Mouse (Mus musculus): ENCODE data around the gene Hoxa3. TPM values are rescaled to one million over a fixed set of nuclear protein-coding genes. Genes with fewer than 3 reads are reported as not detected.

Hoxa3 gene
- polyA plus RNA-seq, 1 experiment from 2014 or later = 0.86 TPM

DNA sequence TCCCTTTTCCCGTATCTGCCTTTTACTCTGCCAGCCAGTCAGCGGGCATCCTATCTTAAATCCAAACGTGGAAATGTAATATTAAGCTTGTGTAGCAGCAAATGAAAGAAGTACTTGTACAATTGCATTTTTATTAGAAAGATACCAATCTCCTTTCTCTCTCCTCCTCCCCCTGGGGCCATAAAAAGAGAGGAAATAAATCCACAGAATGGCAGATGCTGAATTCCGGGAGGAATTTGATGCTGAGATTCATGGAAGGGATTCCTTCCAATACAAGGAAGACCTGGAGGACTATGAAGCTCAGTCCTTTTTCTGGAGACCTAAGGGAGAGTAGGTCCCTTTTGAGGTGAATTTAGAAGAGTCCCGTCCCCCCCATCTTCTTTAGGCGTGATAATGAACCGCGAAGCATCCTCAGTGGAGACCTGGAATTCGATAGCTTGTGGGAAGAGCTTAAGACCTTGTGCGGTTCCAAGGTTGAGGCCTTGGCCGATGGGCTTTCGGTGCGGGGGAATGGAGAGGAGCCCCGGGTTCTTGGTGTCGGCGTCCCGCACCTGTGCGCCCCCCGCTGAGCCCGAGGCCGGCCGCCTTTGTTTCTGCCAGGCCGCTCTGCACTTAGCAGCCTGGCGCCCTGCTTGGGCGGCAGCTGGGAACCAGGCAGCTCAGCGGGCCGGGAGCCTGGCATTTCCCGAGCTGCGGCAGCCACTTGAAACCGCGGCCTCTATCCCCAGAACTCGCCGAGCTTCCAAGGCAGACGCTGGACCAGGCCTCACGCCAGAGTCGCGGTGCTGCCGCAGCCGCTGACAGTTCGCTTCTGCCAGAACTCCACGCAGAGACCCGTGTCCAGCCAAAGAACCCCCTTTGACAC lies 44.7 kb downstream of the Hoxa3 start:
- 5% methylated on average over 42 of the region's 42 CpGs for WGBS
- peaks cover 2 to 3% of the 10 kb centered on the region in 2 experiments; a peak in 2 of 4 replicates for H3K4me1 ChIP-seq (ENCODE audit: control insufficient read depth in 2 of 2, insufficient read depth in 2 of 2, low read length in 2 of 2)
- no peak overlapping the region for H3K27ac ChIP-seq (replicated peaks in 1 of 2; ENCODE audit: control insufficient read depth in 1 of 2, insufficient read depth in 1 of 2, low read depth in 2 of 2, low read length in 2 of 2)
- H3K4me3 ChIP-seq (ENCODE audit: control insufficient read depth in 1 of 2, insufficient read depth in 1 of 2, low read depth in 1 of 2, low read length in 2 of 2) = no peak overlapping the region
- ATAC-seq (ENCODE audit: insufficient number of reproducible peaks, insufficient read depth, low FRiP score, low read depth) = no peak
- peak overlapping the region; percentile 54; the same call in 1 of the 2 replicates for H3K9ac ChIP-seq (ENCODE audit: low read length)
- peak overlapping the region; percentile 29; the same call in 1 of the 2 replicates for H3K4me2 ChIP-seq (ENCODE audit: low read length)
- H3K27me3 ChIP-seq (ENCODE audit: control insufficient read depth, insufficient read depth, low read length) = peaks cover 98% of the 10 kb centered on the region
- H3K36me3 ChIP-seq (ENCODE audit: control insufficient read depth, insufficient read depth, low read length) = no peaks in the 10 kb centered on the region
- no peaks in the 10 kb centered on the region for H3K9me3 ChIP-seq (ENCODE audit: control insufficient read depth, low read length)

GRCm38 (mm10) chr6:52167736-52168161 lies 45.4 kb downstream of the Hoxa3 start:
- Histone ChIP-seq H3K27me3 (ENCODE audit: control insufficient read depth, insufficient read depth, low read length) (peaks cover 98% of the 10 kb centered on the region), H3K4me2 (ENCODE audit: low read length) (peak overlapping the region; percentile 4; the same call in 1 of the 2 replicates), H3K4me3 (ENCODE audit: control insufficient read depth in 1 of 2, insufficient read depth in 1 of 2, low read depth in 1 of 2, low read length in 2 of 2) (no peak overlapping the region), H3K27ac (replicated peaks in 1 of 2; ENCODE audit: control insufficient read depth in 1 of 2, insufficient read depth in 1 of 2, low read depth in 2 of 2, low read length in 2 of 2) (no peak overlapping the region; a peak in 1 of 4 replicates), H3K36me3 (ENCODE audit: control insufficient read depth, insufficient read depth, low read length) (no peaks in the 10 kb centered on the region), H3K9ac (ENCODE audit: low read length) (no peak overlapping the region), H3K4me1 (ENCODE audit: control insufficient read depth in 2 of 2, insufficient read depth in 2 of 2, low read length in 2 of 2) (peaks cover 3 to 4% of the 10 kb centered on the region in 2 experiments; a peak in 2 of 4 replicates), H3K9me3 (ENCODE audit: control insufficient read depth, low read length) (no peaks in the 10 kb centered on the region)
- 9% methylated on average over 14 of the region's 14 CpGs for WGBS
- ATAC-seq (ENCODE audit: insufficient number of reproducible peaks, insufficient read depth, low FRiP score, low read depth) = no peak

GRCm38 (mm10) chr6:52167176-52167575 lies 46.0 kb downstream of the Hoxa3 start:
- Histone ChIP-seq H3K4me2 (ENCODE audit: low read length) (peak overlapping the region; percentile 4; the same call in 1 of the 2 replicates), H3K27me3 (ENCODE audit: control insufficient read depth, insufficient read depth, low read length) (peaks cover 98% of the 10 kb centered on the region), H3K4me3 (ENCODE audit: control insufficient read depth in 1 of 2, insufficient read depth in 1 of 2, low read depth in 1 of 2, low read length in 2 of 2) (no peak overlapping the region), H3K27ac (replicated peaks in 1 of 2; ENCODE audit: control insufficient read depth in 1 of 2, insufficient read depth in 1 of 2, low read depth in 2 of 2, low read length in 2 of 2) (no peak overlapping the region; a peak in 1 of 4 replicates), H3K4me1 (ENCODE audit: control insufficient read depth in 2 of 2, insufficient read depth in 2 of 2, low read length in 2 of 2) (peaks cover 0 to 4% of the 10 kb centered on the region in 2 experiments; a peak in 2 of 4 replicates), H3K36me3 (ENCODE audit: control insufficient read depth, insufficient read depth, low read length) (no peaks in the 10 kb centered on the region), H3K9me3 (ENCODE audit: control insufficient read depth, low read length) (no peaks in the 10 kb centered on the region), H3K9ac (ENCODE audit: low read length) (no peak overlapping the region)
- no peak for ATAC-seq (ENCODE audit: insufficient number of reproducible peaks, insufficient read depth, low FRiP score, low read depth)
- 16% methylated on average over 1 of the region's 1 CpGs for WGBS

DNA sequence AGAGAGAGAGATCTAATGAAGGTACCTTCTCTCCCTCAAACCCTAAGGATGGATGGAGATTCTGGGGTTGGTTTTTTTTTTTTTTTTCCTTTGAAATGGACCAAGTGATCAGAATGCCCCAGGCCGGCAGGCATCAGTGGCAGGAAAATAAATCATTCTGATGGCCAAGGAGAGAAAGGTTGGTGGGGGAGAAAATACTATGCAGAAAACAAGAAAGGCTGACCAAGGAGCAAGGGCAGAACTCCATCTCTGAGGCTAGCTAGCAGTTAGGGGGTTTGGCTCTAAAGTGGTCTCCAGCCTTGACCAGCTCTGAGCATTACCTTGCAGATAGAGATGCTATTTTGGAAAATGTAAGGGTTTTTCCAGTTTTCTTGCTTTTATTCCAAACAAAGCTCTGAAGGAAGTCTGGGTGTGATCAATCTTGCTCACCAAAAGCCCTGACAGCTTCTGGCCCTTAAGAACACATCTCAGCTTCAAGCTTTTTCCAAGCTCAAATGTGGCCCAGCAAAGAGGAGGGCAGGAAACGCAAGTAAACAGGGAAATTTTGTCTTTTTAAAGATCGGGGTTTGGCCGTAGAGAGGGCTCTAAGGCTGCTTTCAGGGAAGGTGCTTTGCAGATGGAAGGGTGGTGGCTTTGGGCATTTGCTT lies 46.6 kb downstream of the Hoxa3 start:
- Histone ChIP-seq H3K4me3 (ENCODE audit: control insufficient read depth in 1 of 2, insufficient read depth in 1 of 2, low read depth in 1 of 2, low read length in 2 of 2) (no peak overlapping the region), H3K27ac (replicated peaks in 1 of 2; ENCODE audit: control insufficient read depth in 1 of 2, insufficient read depth in 1 of 2, low read depth in 2 of 2, low read length in 2 of 2) (no peak overlapping the region; a peak in 1 of 4 replicates), H3K27me3 (ENCODE audit: control insufficient read depth, insufficient read depth, low read length) (peaks cover 98% of the 10 kb centered on the region), H3K4me2 (ENCODE audit: low read length) (no peak overlapping the region), H3K36me3 (ENCODE audit: control insufficient read depth, insufficient read depth, low read length) (no peaks in the 10 kb centered on the region), H3K9me3 (ENCODE audit: control insufficient read depth, low read length) (no peaks in the 10 kb centered on the region), H3K9ac (ENCODE audit: low read length) (no peak overlapping the region), H3K4me1 (ENCODE audit: control insufficient read depth in 2 of 2, insufficient read depth in 2 of 2, low read length in 2 of 2) (peaks cover 0 to 4% of the 10 kb centered on the region in 2 experiments; a peak in 1 of 4 replicates)
- 4% methylated on average over 4 of the region's 4 CpGs for WGBS
- no peak for ATAC-seq (ENCODE audit: insufficient number of reproducible peaks, insufficient read depth, low FRiP score, low read depth)

GRCm38 (mm10) chr6:52165441-52166370 lies 47.4 kb downstream of the Hoxa3 start:
- peak overlapping the region; percentile 48 for H3K4me2 ChIP-seq (ENCODE audit: low read length)
- peaks cover 98% of the 10 kb centered on the region for H3K27me3 ChIP-seq (ENCODE audit: control insufficient read depth, insufficient read depth, low read length)
- H3K4me1 ChIP-seq (ENCODE audit: control insufficient read depth in 2 of 2, insufficient read depth in 2 of 2, low read length in 2 of 2) = peaks cover 2 to 4% of the 10 kb centered on the region in 2 experiments; a peak in 1 of 4 replicates
- WGBS = 3% methylated on average over 28 of the region's 28 CpGs
- ATAC-seq (ENCODE audit: insufficient number of reproducible peaks, insufficient read depth, low FRiP score, low read depth) = no peak
- no peaks in the 10 kb centered on the region for H3K36me3 ChIP-seq (ENCODE audit: control insufficient read depth, insufficient read depth, low read length)
- no peaks in the 10 kb centered on the region for H3K9me3 ChIP-seq (ENCODE audit: control insufficient read depth, low read length)
- H3K4me3 ChIP-seq (ENCODE audit: control insufficient read depth in 1 of 2, insufficient read depth in 1 of 2, low read depth in 1 of 2, low read length in 2 of 2) = peak overlapping the region in 1 of 2 experiments; percentile 3; a peak in 1 of 4 replicates
- peak overlapping the region; percentile 28; the same call in 1 of the 2 replicates for H3K9ac ChIP-seq (ENCODE audit: low read length)
- H3K27ac ChIP-seq (replicated peaks in 1 of 2; ENCODE audit: control insufficient read depth in 1 of 2, insufficient read depth in 1 of 2, low read depth in 2 of 2, low read length in 2 of 2) = no peak overlapping the region

DNA sequence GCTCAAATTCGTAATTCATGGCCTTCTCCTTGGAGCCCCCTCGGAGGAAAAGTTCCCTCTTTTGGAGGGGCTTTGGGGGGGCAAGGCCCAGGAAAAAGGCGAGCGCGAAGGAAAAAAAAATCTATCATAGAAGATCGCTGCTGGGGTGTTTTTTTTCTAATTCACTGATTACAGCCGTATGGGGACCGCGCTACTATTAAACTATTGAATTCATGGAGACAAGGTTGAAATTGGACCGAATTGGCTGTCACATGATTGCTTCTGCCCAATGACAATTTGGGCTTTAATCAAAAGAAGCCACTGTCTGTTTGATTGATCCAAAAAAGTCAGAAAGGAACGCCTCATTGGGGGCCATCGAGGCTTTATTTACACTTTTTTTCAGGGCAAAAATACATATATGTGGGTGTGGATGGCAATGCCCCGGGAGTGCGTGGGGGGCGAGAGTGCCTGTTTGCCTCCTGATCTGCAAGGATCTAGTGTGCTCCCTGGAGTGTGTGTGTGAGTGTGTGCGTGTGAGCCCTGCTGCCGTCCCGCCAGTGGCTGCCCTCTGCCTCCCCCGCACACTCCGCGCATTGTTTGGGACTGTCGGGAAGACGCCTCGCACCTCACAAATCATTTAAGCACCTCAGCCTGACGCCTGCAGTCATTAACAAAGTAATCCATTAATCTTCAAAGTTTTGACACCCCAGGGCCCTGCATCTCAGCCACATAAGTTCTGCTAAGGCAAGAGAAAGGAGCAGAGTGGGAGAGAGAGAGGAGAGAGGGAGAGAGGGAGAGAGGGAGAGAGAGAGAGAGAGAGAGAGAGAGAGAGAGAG lies 48.3 kb downstream of the Hoxa3 start, which contains the start of gene Hoxa2:
Gene Hoxa2 (minus strand): TSS at position 206 of the 815 bp plus-strand sequence.
- no peak for ATAC-seq (ENCODE audit: insufficient number of reproducible peaks, insufficient read depth, low FRiP score, low read depth)
- Histone ChIP-seq H3K9ac (ENCODE audit: low read length) (peak within 1 kb of the TSS; percentile 54; the same call in 1 of the 2 replicates), H3K27me3 (ENCODE audit: control insufficient read depth, insufficient read depth, low read length) (peaks cover 98% of the 10 kb centered on the region), H3K9me3 (ENCODE audit: control insufficient read depth, low read length) (no peaks in the 10 kb centered on the region), H3K4me1 (ENCODE audit: control insufficient read depth in 2 of 2, insufficient read depth in 2 of 2, low read length in 2 of 2) (peaks cover 4 to 5% of the 10 kb centered on the region in 2 experiments; a peak in 1 of 4 replicates), H3K4me3 (ENCODE audit: control insufficient read depth in 1 of 2, insufficient read depth in 1 of 2, low read depth in 1 of 2, low read length in 2 of 2) (peak within 1 kb of the TSS; percentile 4 to 33; a peak in 3 of 4 replicates), H3K4me2 (ENCODE audit: low read length) (peak within 1 kb of the TSS; percentile 48), H3K36me3 (ENCODE audit: control insufficient read depth, insufficient read depth, low read length) (no peaks in the 10 kb centered on the region), H3K27ac (replicated peaks in 1 of 2; ENCODE audit: control insufficient read depth in 1 of 2, insufficient read depth in 1 of 2, low read depth in 2 of 2, low read length in 2 of 2) (peak within 1 kb of the TSS in 1 of 2 experiments; percentile 59; a peak in 2 of 4 replicates)
- WGBS = 1% methylated on average over 25 of the region's 25 CpGs
